Mouse (Mus musculus) kidney, adult 2 months (tissue): ENCODE results near the gene Mrgpra2a. TPM values are rescaled to one million over a fixed set of nuclear protein-coding genes. Genes with fewer than 3 reads are reported as not detected.

Experiments used
- DNase-seq: peaks from one replicate; pipeline ENCODE4 v3.0.0; 2021
- H3K27ac ChIP-seq: fragments of 200-500 bp; 2 replicates; pipeline ENCODE4 v1.5.1; 2012; ENCODE audit warnings: low read depth, low read length, control low read depth, inconsistent platforms; ENCODE audit not compliant: insufficient read depth
- H3K27me3 ChIP-seq: fragments of 200-500 bp; replicated peaks from 2 replicates; pipeline ENCODE4 v1.6.1; 2012; ENCODE audit warnings: mild to moderate bottlenecking, moderate library complexity, low read length, inconsistent platforms; ENCODE audit not compliant: control insufficient read depth, insufficient read depth
- H3K36me3 ChIP-seq: fragments of 200-500 bp; 2 replicates; pipeline ENCODE4 v1.6.1; 2012; ENCODE audit warnings: mild to moderate bottlenecking, moderate library complexity, low read length, inconsistent platforms; ENCODE audit not compliant: control insufficient read depth, insufficient read depth
- H3K4me1 ChIP-seq: fragments of 200-500 bp; 2 replicates; pipeline ENCODE4 v1.6.1; 2011; ENCODE audit warnings: low read length; ENCODE audit not compliant: control insufficient read depth, insufficient read depth
- H3K4me3 ChIP-seq: fragments of 200-500 bp; 2 replicates; pipeline ENCODE4 v1.5.1; 2011; ENCODE audit warnings: mild to moderate bottlenecking, low read depth, low read length, control low read depth; ENCODE audit not compliant: insufficient read depth
- CTCF ChIP-seq: fragments of 200-500 bp; conservative IDR thresholded peaks from 2 replicates; pipeline ENCODE4 v1.5.1; 2011; ENCODE audit warnings: low read depth, mild to moderate bottlenecking, control low read depth, low read length, moderate library complexity, mixed read lengths; ENCODE audit not compliant: insufficient read depth, insufficient read length
- POLR2A ChIP-seq: fragments of 200-500 bp; IDR thresholded peaks from one replicate; pipeline ENCODE4 v1.6.1; 2011; ENCODE audit warnings: low read depth, low read length, control low read depth
- WGBS: fragments of 180-500 bp; shearing (Covaris S2); methylation state at CpG from one replicate; pipeline ENCODE4 v1.1.7; 2018; 5-methylcytosine and 5-hydroxymethylcytosine counted together
- polyA plus RNA-seq: library from polyadenylated mRNA; depleted of rRNA; stranded (reverse); fragments of >200 nt; gene quantifications from 2 replicates; pipeline ENCODE4 v1.2.3, GENCODE M21; 2012; rRNA removed

The Mrgpra2a gene
- polyA plus RNA-seq, 1 experiment = not detected

DNA sequence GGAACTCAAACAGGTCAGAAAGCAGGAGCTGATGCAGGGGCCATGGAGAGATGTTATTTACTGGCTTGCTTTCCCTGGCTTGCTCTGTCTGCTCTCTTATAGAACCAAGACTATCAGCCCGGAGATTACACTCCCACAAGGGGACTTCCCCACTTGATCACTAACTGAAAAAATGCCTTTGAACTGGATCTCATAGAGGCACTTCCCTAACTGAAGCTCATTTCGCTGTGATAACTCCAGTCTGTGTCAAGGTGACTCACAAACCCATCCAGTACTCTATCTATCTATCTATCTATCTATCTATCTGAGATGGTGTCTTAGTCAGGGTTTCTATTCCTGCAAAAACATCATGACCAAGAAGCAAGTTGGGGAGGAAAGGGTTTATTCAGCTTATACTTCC, 41.3 kb downstream of the Mrgpra2a start:
- Histone ChIP-seq H3K27ac (no peak overlapping the region), H3K36me3 (no peaks in the 10 kb centered on the region), H3K27me3 (no peaks in the 10 kb centered on the region), H3K4me1 (no peaks in the 10 kb centered on the region), H3K4me3 (no peak overlapping the region)
- DNase-seq = no peak
- no peak for TF ChIP-seq POLR2A
- no peak for TF ChIP-seq CTCF
- 50% methylated on average over 2 of the region's 2 CpGs for WGBS

DNA sequence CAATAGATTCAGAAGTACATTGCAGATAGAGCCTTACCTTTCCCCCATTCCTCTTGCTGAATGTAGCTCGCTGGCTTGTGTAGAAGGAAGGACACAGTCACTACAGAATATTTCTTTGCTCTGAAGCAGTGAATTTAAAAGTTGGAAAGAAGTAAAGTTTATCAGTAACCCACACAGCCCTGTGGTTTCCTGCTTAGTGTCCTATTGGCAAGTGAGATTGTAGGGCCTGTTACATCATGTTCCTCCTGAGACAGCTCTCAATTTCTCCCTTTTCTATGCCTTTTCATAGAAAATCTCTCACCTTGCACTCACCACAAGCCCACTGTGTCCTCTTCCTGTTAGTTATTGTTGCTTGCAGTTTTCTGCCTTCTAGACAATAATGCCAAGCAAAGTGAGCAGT, 42.4 kb downstream of the Mrgpra2a start:
- Histone ChIP-seq H3K36me3 (no peaks in the 10 kb centered on the region), H3K4me3 (no peak overlapping the region), H3K4me1 (no peaks in the 10 kb centered on the region), H3K27ac (no peak overlapping the region), H3K27me3 (no peaks in the 10 kb centered on the region)
- no peak for DNase-seq
- TF ChIP-seq POLR2A = no peak
- no peak for TF ChIP-seq CTCF
- WGBS = 33% methylated on average over 1 of the region's 1 CpGs

DNA sequence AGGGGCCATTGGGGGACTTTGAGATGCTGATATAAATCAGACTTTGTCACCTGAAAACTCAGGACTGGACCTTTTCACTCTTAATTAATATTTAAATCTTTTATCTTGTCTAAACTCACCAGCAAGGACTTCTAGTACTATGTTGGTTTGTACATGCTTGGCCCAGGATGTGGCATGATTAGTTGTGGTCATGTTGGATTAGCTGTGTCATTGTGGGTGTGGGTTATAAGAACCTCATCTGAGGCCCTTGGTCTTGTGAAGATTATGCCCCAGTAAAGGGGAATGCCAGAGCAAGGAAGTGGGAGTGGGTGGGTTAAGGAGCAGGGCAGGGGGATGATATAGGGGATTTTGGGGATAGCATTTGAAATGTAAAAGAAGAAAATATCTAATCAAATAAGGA, 50.8 kb downstream of the Mrgpra2a start:
- no peak overlapping the region for H3K4me3 ChIP-seq
- no peak for TF ChIP-seq CTCF
- DNase-seq = no peak
- no peaks in the 10 kb centered on the region for H3K27me3 ChIP-seq
- no peak overlapping the region for H3K27ac ChIP-seq
- H3K36me3 ChIP-seq = no peaks in the 10 kb centered on the region
- H3K4me1 ChIP-seq = no peaks in the 10 kb centered on the region

Other genes with a start within 250 kb of the Mrgpra2a start
- gene Mrgpra6, start 247.2 kb downstream of the Mrgpra2a start, polyA plus RNA-seq = not detected in 2 replicates
- not detected in 2 replicates for gene Mrgpra9, start 199.3 kb downstream of the Mrgpra2a start, polyA plus RNA-seq
- not detected in 2 replicates for gene Mrgpra1, start 97.9 kb downstream of the Mrgpra2a start, polyA plus RNA-seq
- 0.09 TPM in 1 of 2 replicates, not detected in the other for gene Mrgpra2b, start 76.7 kb upstream of the Mrgpra2a start, polyA plus RNA-seq
- gene Mrgpra3, start 149.2 kb upstream of the Mrgpra2a start, polyA plus RNA-seq = not detected in 2 replicates